Mouse (Mus musculus): Measurements from ENCODE around the gene Srsf7. TPM values are rescaled to one million over a fixed set of nuclear protein-coding genes. Genes with fewer than 3 reads are reported as not detected.
"Not testable (repeated sequence)": the region's sequence is repeated elsewhere in the genome, so short reads cannot be mapped to it uniquely, and the experiment has no call there.

Gene Srsf7
- polyA plus RNA-seq, 1 experiment from 2014 or later = 622 TPM

GRCm38 (mm10) chr17:80180468-80180867, 26.6 kb downstream of the Srsf7 start:
- H3K9ac ChIP-seq = no peak overlapping the region
- H3K9me3 ChIP-seq (replicated peaks) = no peaks in the 10 kb centered on the region
- no peaks in the 10 kb centered on the region for H3K27me3 ChIP-seq
- H3K4me2 ChIP-seq = no peak overlapping the region
- no peaks in the 10 kb centered on the region for H3K36me3 ChIP-seq
- H3K4me3 ChIP-seq (replicated peaks) = no peak overlapping the region
- ATAC-seq (replicated peaks; ENCODE audit: low FRiP score) = 0 out of 2 replicates have a peak, but pooled peaks have one; percentile 15
- H3K27ac ChIP-seq = no peak overlapping the region
- no peaks in the 10 kb centered on the region for H3K4me1 ChIP-seq

DNA sequence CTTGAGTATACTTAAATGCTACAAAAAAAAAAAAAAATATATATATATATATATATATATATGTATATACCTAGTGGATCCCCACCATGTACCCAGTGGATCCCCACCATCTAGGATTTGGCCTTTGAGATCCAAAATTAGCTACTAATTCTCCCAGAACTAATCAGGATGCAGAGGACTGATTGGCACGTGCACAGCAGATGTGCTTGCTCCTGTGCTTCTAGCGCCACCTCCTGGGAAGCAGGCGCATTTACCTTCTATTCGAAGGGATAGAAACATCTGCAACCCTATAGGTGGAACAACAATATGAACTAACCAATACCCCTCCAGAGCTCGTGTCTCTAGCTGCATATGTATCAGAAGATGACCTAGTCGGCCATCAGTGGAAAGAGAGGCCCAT, 27.1 kb downstream of the Srsf7 start:
- no peaks in the 10 kb centered on the region for H3K27me3 ChIP-seq
- under 1% methylated on average over 6 of the region's 6 CpGs for WGBS
- H3K4me2 ChIP-seq = no peak overlapping the region
- peaks cover 2% of the 10 kb centered on the region for H3K4me1 ChIP-seq
- H3K27ac ChIP-seq = no peak overlapping the region
- H3K4me3 ChIP-seq (replicated peaks) = no peak overlapping the region
- peak; percentile 78 for ATAC-seq (replicated peaks; ENCODE audit: low FRiP score)
- H3K36me3 ChIP-seq = no peaks in the 10 kb centered on the region
- no peaks in the 10 kb centered on the region for H3K9me3 ChIP-seq (replicated peaks)
- H3K9ac ChIP-seq = no peak overlapping the region

DNA sequence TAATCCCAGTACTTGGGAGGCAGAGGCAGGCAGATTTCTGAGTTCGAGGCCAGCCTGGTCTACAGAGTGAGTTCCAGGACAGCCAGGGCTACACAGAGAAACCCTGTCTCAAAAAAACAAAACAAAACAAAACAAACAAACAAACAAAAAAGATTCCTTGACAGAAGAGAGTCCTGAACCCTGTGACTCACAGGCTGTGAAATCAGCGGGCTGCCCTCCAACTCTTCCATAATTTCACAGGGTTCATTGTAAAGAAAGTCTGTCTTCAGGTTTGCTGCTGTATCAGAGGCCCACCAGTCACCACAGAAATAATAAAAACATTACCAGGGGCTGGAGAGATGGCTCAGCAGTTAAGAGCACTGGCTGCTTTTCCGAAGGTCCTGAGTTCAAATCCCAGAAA, 28.3 kb downstream of the Srsf7 start:
- H3K27me3 ChIP-seq; H3K36me3 ChIP-seq; H3K4me1 ChIP-seq; ATAC-seq (replicated peaks; ENCODE audit: low FRiP score); H3K4me2 ChIP-seq; H3K27ac ChIP-seq; H3K4me3 ChIP-seq (replicated peaks); H3K9ac ChIP-seq; H3K9me3 ChIP-seq (replicated peaks): not testable (repeated sequence)
- WGBS = 99% methylated on average over 3 of the region's 3 CpGs

- no peak overlapping the region for H3K4me2 ChIP-seq
- no peaks in the 10 kb centered on the region for H3K36me3 ChIP-seq
- no peak overlapping the region for H3K4me3 ChIP-seq (replicated peaks)
- no peak overlapping the region for H3K9ac ChIP-seq
- H3K27ac ChIP-seq = no peak overlapping the region
- no peak for ATAC-seq (replicated peaks; ENCODE audit: low FRiP score)
- H3K27me3 ChIP-seq = no peaks in the 10 kb centered on the region
- 89% methylated on average over 3 of the region's 3 CpGs for WGBS
- H3K9me3 ChIP-seq (replicated peaks) = no peaks in the 10 kb centered on the region
- H3K4me1 ChIP-seq = peaks cover 8% of the 10 kb centered on the region
Measured at GRCm38 (mm10) chr17:80175966-80176365, 31.1 kb downstream of the Srsf7 start.

GRCm38 (mm10) chr17:80175386-80175739, 31.7 kb downstream of the Srsf7 start:
- H3K9me3 ChIP-seq (replicated peaks) = no peaks in the 10 kb centered on the region
- H3K27ac ChIP-seq = no peak overlapping the region
- no peak overlapping the region for H3K4me3 ChIP-seq (replicated peaks)
- peaks cover 8% of the 10 kb centered on the region for H3K4me1 ChIP-seq
- no peak overlapping the region for H3K9ac ChIP-seq
- 85% methylated on average over 4 of the region's 4 CpGs for WGBS
- no peaks in the 10 kb centered on the region for H3K36me3 ChIP-seq
- ATAC-seq (replicated peaks; ENCODE audit: low FRiP score) = no peak
- no peak overlapping the region for H3K4me2 ChIP-seq
- H3K27me3 ChIP-seq = no peaks in the 10 kb centered on the region

- H3K9ac ChIP-seq = no peak overlapping the region
- no peak overlapping the region for H3K4me2 ChIP-seq
- no peaks in the 10 kb centered on the region for H3K36me3 ChIP-seq
- H3K27me3 ChIP-seq = no peaks in the 10 kb centered on the region
- 0 out of 2 replicates have a peak, but pooled peaks have one; percentile 43 for ATAC-seq (replicated peaks; ENCODE audit: low FRiP score)
- no peaks in the 10 kb centered on the region for H3K9me3 ChIP-seq (replicated peaks)
- no peak overlapping the region for H3K27ac ChIP-seq
- WGBS = 53% methylated on average over 19 of the region's 19 CpGs
- no peak overlapping the region for H3K4me3 ChIP-seq (replicated peaks)
- peaks cover 8% of the 10 kb centered on the region for H3K4me1 ChIP-seq
Measured at GRCm38 (mm10) chr17:80174699-80175385, 32.3 kb downstream of the Srsf7 start.

DNA sequence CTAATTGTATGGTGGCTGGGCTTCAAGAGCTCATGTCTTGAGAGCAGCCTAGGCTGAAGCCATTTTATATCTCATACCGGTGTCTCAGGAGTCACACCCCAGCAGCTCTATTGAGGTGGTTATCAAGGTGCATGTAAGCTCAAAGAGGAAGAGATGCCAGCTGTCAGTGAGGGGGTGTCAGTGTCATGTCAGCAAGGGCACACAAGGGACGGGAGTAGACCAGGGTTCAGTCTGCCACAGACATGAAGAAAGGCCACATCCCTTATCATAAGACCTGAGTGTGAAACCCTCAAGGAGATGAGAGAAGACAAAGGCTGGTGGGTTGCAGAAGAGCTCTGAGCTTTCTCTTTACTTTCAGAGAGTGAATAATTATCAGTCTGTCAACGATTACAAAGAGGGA, 33.0 kb downstream of the Srsf7 start:
- Histone ChIP-seq H3K4me2 (no peak overlapping the region), H3K27me3 (no peaks in the 10 kb centered on the region), H3K4me1 (peaks cover 8% of the 10 kb centered on the region), H3K27ac (no peak overlapping the region), H3K4me3 (replicated peaks) (no peak overlapping the region), H3K9ac (no peak overlapping the region), H3K36me3 (no peaks in the 10 kb centered on the region), H3K9me3 (replicated peaks) (no peaks in the 10 kb centered on the region)
- no peak for ATAC-seq (replicated peaks; ENCODE audit: low FRiP score)
- WGBS = 73% methylated on average over 3 of the region's 3 CpGs

GRCm38 (mm10) chr17:80173708-80174107, 33.4 kb downstream of the Srsf7 start:
- H3K27me3 ChIP-seq = no peaks in the 10 kb centered on the region
- H3K36me3 ChIP-seq = no peaks in the 10 kb centered on the region
- H3K9ac ChIP-seq = no peak overlapping the region
- H3K4me3 ChIP-seq (replicated peaks) = no peak overlapping the region
- no peak overlapping the region for H3K27ac ChIP-seq
- no peak overlapping the region for H3K4me2 ChIP-seq
- no peak for ATAC-seq (replicated peaks; ENCODE audit: low FRiP score)
- no peaks in the 10 kb centered on the region for H3K9me3 ChIP-seq (replicated peaks)
- H3K4me1 ChIP-seq = peaks cover 12% of the 10 kb centered on the region
- 92% methylated on average over 2 of the region's 2 CpGs for WGBS

GRCm38 (mm10) chr17:80172761-80173160, 34.3 kb downstream of the Srsf7 start:
- Histone ChIP-seq H3K4me3 (replicated peaks) (no peak overlapping the region), H3K4me2 (no peak overlapping the region), H3K27ac (no peak overlapping the region), H3K9ac (no peak overlapping the region), H3K27me3 (no peaks in the 10 kb centered on the region), H3K9me3 (replicated peaks) (no peaks in the 10 kb centered on the region), H3K4me1 (peaks cover 21% of the 10 kb centered on the region), H3K36me3 (no peaks in the 10 kb centered on the region)
- 80% methylated on average over 5 of the region's 5 CpGs for WGBS
- ATAC-seq (replicated peaks; ENCODE audit: low FRiP score) = no peak

DNA sequence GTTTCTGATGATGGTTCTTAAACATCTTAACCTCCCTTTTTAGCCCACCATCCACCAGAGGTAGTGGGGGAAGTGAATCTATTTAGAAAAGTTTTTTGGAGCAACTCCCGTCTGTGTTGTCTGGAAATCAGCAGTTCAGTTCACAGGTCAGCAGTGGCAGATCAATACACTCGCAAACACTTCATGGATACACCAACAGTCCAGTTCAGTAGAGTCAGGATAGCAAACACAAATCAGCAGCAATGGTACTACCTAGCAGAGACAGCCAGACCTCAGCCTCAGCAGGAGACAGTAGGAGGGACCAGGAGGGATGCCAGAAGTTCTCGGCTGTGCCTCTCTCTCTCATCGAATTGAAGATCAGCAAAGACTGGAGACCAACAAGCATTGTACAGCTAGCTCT, 35.2 kb downstream of the Srsf7 start:
- H3K9ac ChIP-seq = no peak overlapping the region
- H3K27me3 ChIP-seq = no peaks in the 10 kb centered on the region
- H3K36me3 ChIP-seq = no peaks in the 10 kb centered on the region
- H3K4me3 ChIP-seq (replicated peaks) = no peak overlapping the region
- peaks cover 25% of the 10 kb centered on the region for H3K4me1 ChIP-seq
- H3K4me2 ChIP-seq = no peak overlapping the region
- no peak overlapping the region for H3K27ac ChIP-seq
- H3K9me3 ChIP-seq (replicated peaks) = no peaks in the 10 kb centered on the region
- no peak for ATAC-seq (replicated peaks; ENCODE audit: low FRiP score)
- 92% methylated on average over 4 of the region's 4 CpGs for WGBS

GRCm38 (mm10) chr17:80170951-80171350, 36.2 kb downstream of the Srsf7 start:
- peaks cover 25% of the 10 kb centered on the region for H3K4me1 ChIP-seq
- H3K36me3 ChIP-seq = no peaks in the 10 kb centered on the region
- no peak overlapping the region for H3K4me3 ChIP-seq (replicated peaks)
- H3K9ac ChIP-seq = no peak overlapping the region
- no peak overlapping the region for H3K4me2 ChIP-seq
- no peaks in the 10 kb centered on the region for H3K27me3 ChIP-seq
- H3K27ac ChIP-seq = no peak overlapping the region
- ATAC-seq (replicated peaks; ENCODE audit: low FRiP score) = no peak
- H3K9me3 ChIP-seq (replicated peaks) = no peaks in the 10 kb centered on the region
- 90% methylated on average over 7 of the region's 7 CpGs for WGBS

DNA sequence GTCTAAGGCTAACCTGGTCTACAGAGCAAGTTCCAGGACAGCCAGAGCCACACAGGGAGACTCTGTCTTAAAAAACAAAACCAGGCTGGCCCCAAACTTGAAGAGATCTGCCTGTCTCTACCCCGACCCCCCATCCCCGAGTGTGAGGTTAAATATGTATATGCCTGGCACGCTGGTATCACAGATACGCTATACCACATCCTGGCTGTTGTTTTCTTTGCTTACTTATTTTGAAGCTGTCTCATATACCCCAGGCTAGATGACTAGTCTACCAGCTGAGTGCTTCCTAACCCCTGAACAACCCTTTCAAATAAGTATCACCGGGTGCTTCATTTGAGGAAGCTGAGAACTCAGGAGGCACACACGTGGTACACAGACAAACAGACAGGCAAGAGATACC, 37.3 kb downstream of the Srsf7 start:
- no peak overlapping the region for H3K4me3 ChIP-seq (replicated peaks)
- 91% methylated on average over 6 of the region's 6 CpGs for WGBS
- no peak for ATAC-seq (replicated peaks; ENCODE audit: low FRiP score)
- H3K27ac ChIP-seq = no peak overlapping the region
- H3K4me1 ChIP-seq = peaks cover 22% of the 10 kb centered on the region
- H3K4me2 ChIP-seq = no peak overlapping the region
- no peak overlapping the region for H3K9ac ChIP-seq
- H3K9me3 ChIP-seq (replicated peaks) = no peaks in the 10 kb centered on the region
- no peaks in the 10 kb centered on the region for H3K36me3 ChIP-seq
- no peaks in the 10 kb centered on the region for H3K27me3 ChIP-seq

Data from kidney, embryonic 15.5 days (tissue).